Mouse (Mus musculus): Measurements from ENCODE around the gene Plekha3.
A peak's percentile ranks its signal among the peaks of the same experiment; 100 is the strongest.

Plekha3 gene

GRCm38 (mm10) chr2:76674725-76675427 is at the start of gene Plekha3:
Gene Plekha3 (plus strand): TSS chr2:76675281.
- DNase-seq (ENCODE audit: low spot score) = peak; percentile 33

GRCm38 (mm10) chr2:76630293-76630692 is 44.8 kb upstream of the Plekha3 start:
- DNase-seq (ENCODE audit: low spot score) = no peak

GRCm38 (mm10) chr2:76631600-76631999 is 43.5 kb upstream of the Plekha3 start:
- DNase-seq (ENCODE audit: low spot score) = no peak

- no peak for DNase-seq (ENCODE audit: low spot score)
Measured at GRCm38 (mm10) chr2:76639637-76640036, 35.4 kb upstream of the Plekha3 start.

GRCm38 (mm10) chr2:76643801-76644200 is 31.3 kb upstream of the Plekha3 start:
- DNase-seq (ENCODE audit: low spot score) = no peak

- no peak for DNase-seq (ENCODE audit: low spot score)
Measured at GRCm38 (mm10) chr2:76647441-76647869, 27.6 kb upstream of the Plekha3 start.

GRCm38 (mm10) chr2:76647883-76648570 is 27.1 kb upstream of the Plekha3 start, which contains the start of the genes Prkra and Pjvk:
Gene Prkra (minus strand): TSS chr2:76648015.
Gene Pjvk (plus strand): TSS chr2:76648476.
- DNase-seq (ENCODE audit: low spot score) = peak; percentile 93

GRCm38 (mm10) chr2:76648666-76649141 is 26.4 kb upstream of the Plekha3 start:
- DNase-seq (ENCODE audit: low spot score) = no peak

- DNase-seq (ENCODE audit: low spot score) = no peak
Measured at GRCm38 (mm10) chr2:76653070-76653469, 22.0 kb upstream of the Plekha3 start.

- no peak for DNase-seq (ENCODE audit: low spot score)
Measured at GRCm38 (mm10) chr2:76654646-76655045, 20.4 kb upstream of the Plekha3 start.

GRCm38 (mm10) chr2:76655444-76655843 is 19.6 kb upstream of the Plekha3 start:
- no peak for DNase-seq (ENCODE audit: low spot score)

GRCm38 (mm10) chr2:76655982-76656381 is 19.1 kb upstream of the Plekha3 start:
- no peak for DNase-seq (ENCODE audit: low spot score)

- no peak for DNase-seq (ENCODE audit: low spot score)
Measured at GRCm38 (mm10) chr2:76658551-76658950, 16.5 kb upstream of the Plekha3 start.

GRCm38 (mm10) chr2:76659419-76659818 is 15.7 kb upstream of the Plekha3 start:
- no peak for DNase-seq (ENCODE audit: low spot score)

GRCm38 (mm10) chr2:76665531-76665930 is 9.6 kb upstream of the Plekha3 start:
- no peak for DNase-seq (ENCODE audit: low spot score)

- no peak for DNase-seq (ENCODE audit: low spot score)
Measured at GRCm38 (mm10) chr2:76667200-76667599, 7.9 kb upstream of the Plekha3 start.

GRCm38 (mm10) chr2:76671641-76672040 is 3.4 kb upstream of the Plekha3 start:
- DNase-seq (ENCODE audit: low spot score) = no peak

GRCm38 (mm10) chr2:76672134-76672745 is 2.8 kb upstream of the Plekha3 start:
- no peak for DNase-seq (ENCODE audit: low spot score)

- peak; percentile 56 for DNase-seq (ENCODE audit: low spot score)
Measured at GRCm38 (mm10) chr2:76672966-76673392, 2.1 kb upstream of the Plekha3 start, which contains the start of gene Fkbp7. Gene Fkbp7 (minus strand): TSS chr2:76673116.

GRCm38 (mm10) chr2:76673472-76674081 is 1.5 kb upstream of the Plekha3 start:
- no peak for DNase-seq (ENCODE audit: low spot score)

- no peak for DNase-seq (ENCODE audit: low spot score)
Measured at GRCm38 (mm10) chr2:76675451-76675850, 370 bp downstream of the Plekha3 start.

GRCm38 (mm10) chr2:76675949-76676348 is 868 bp downstream of the Plekha3 start:
- DNase-seq (ENCODE audit: low spot score) = no peak

All from urinary bladder, postnatal 10 days (tissue).